Mouse (Mus musculus): ENCODE measurements around the gene Serbp1. TPM values are rescaled to one million over a fixed set of nuclear protein-coding genes. Genes with fewer than 3 reads are reported as not detected.

Serbp1 gene
- polyA plus RNA-seq, 1 experiment from 2014 or later, result 291 TPM

GRCm38 (mm10) chr6:67251095-67251494 lies 13.1 kb downstream of the Serbp1 start:
- H3K36me3 ChIP-seq (ENCODE audit: control insufficient read depth, insufficient read depth), result no peaks in the 10 kb centered on the region
- ATAC-seq, result no peak
- no peak overlapping the region for H3K27ac ChIP-seq (ENCODE audit: low read length)
- H3K4me2 ChIP-seq (ENCODE audit: low read length), result no peak overlapping the region
- no peak overlapping the region for H3K4me3 ChIP-seq (replicated peaks; ENCODE audit: low read length)
- H3K27me3 ChIP-seq (replicated peaks; ENCODE audit: control insufficient read depth, insufficient read depth, low read length), result no peaks in the 10 kb centered on the region
- WGBS, result 89% methylated on average over 4 of the region's 4 CpGs
- no peaks in the 10 kb centered on the region for H3K4me1 ChIP-seq (replicated peaks; ENCODE audit: control insufficient read depth, insufficient read depth, low read length)
- H3K9me3 ChIP-seq (ENCODE audit: control insufficient read depth, low read length), result no peaks in the 10 kb centered on the region
- H3K9ac ChIP-seq (replicated peaks; ENCODE audit: low read depth, low read length), result no peak overlapping the region

GRCm38 (mm10) chr6:67264935-67265334 lies 27.0 kb downstream of the Serbp1 start:
- H3K4me2 ChIP-seq (ENCODE audit: low read length), result no peak overlapping the region
- H3K4me1 ChIP-seq (replicated peaks; ENCODE audit: control insufficient read depth, insufficient read depth, low read length), result peaks cover 7% of the 10 kb centered on the region
- no peak overlapping the region for H3K9ac ChIP-seq (replicated peaks; ENCODE audit: low read depth, low read length)
- no peak for ATAC-seq
- no peaks in the 10 kb centered on the region for H3K36me3 ChIP-seq (ENCODE audit: control insufficient read depth, insufficient read depth)
- H3K27me3 ChIP-seq (replicated peaks; ENCODE audit: control insufficient read depth, insufficient read depth, low read length), result no peaks in the 10 kb centered on the region
- 91% methylated on average over 7 of the region's 7 CpGs for WGBS
- H3K9me3 ChIP-seq (ENCODE audit: control insufficient read depth, low read length), result no peaks in the 10 kb centered on the region
- H3K4me3 ChIP-seq (replicated peaks; ENCODE audit: low read length), result no peak overlapping the region
- no peak overlapping the region for H3K27ac ChIP-seq (ENCODE audit: low read length)

- H3K9me3 ChIP-seq (ENCODE audit: control insufficient read depth, low read length), result no peaks in the 10 kb centered on the region
- peak overlapping the region; percentile 47 for H3K9ac ChIP-seq (replicated peaks; ENCODE audit: low read depth, low read length)
- H3K36me3 ChIP-seq (ENCODE audit: control insufficient read depth, insufficient read depth), result no peaks in the 10 kb centered on the region
- peaks cover 9% of the 10 kb centered on the region for H3K4me1 ChIP-seq (replicated peaks; ENCODE audit: control insufficient read depth, insufficient read depth, low read length)
- H3K27ac ChIP-seq (ENCODE audit: low read length), result no peak overlapping the region
- no peaks in the 10 kb centered on the region for H3K27me3 ChIP-seq (replicated peaks; ENCODE audit: control insufficient read depth, insufficient read depth, low read length)
- H3K4me3 ChIP-seq (replicated peaks; ENCODE audit: low read length), result peak overlapping the region; percentile 90
- ATAC-seq, result peak; percentile 43; the same call in 1 of the 2 replicates
- WGBS, result 1% methylated on average over 23 of the region's 23 CpGs
- peak overlapping the region; percentile 70 for H3K4me2 ChIP-seq (ENCODE audit: low read length)
Observed at GRCm38 (mm10) chr6:67266159-67266657, 28.2 kb downstream of the Serbp1 start.

GRCm38 (mm10) chr6:67266664-67267407 lies 28.9 kb downstream of the Serbp1 start:
- Histone ChIP-seq H3K4me2 (ENCODE audit: low read length) (peak overlapping the region; percentile 70), H3K9ac (replicated peaks; ENCODE audit: low read depth, low read length) (peak overlapping the region; percentile 97), H3K9me3 (ENCODE audit: control insufficient read depth, low read length) (no peaks in the 10 kb centered on the region), H3K27me3 (replicated peaks; ENCODE audit: control insufficient read depth, insufficient read depth, low read length) (no peaks in the 10 kb centered on the region), H3K4me1 (replicated peaks; ENCODE audit: control insufficient read depth, insufficient read depth, low read length) (peaks cover 9% of the 10 kb centered on the region), H3K36me3 (ENCODE audit: control insufficient read depth, insufficient read depth) (peaks cover 4% of the 10 kb centered on the region; the same call in 1 of the 2 replicates), H3K4me3 (replicated peaks; ENCODE audit: low read length) (peak overlapping the region; percentile 90), H3K27ac (ENCODE audit: low read length) (peak overlapping the region; percentile 91)
- peak; percentile 100 for ATAC-seq
- under 1% methylated on average over 68 of the region's 68 CpGs for WGBS

- Histone ChIP-seq H3K27ac (ENCODE audit: low read length) (peak overlapping the region; percentile 91), H3K4me2 (ENCODE audit: low read length) (peak overlapping the region; percentile 63), H3K4me1 (replicated peaks; ENCODE audit: control insufficient read depth, insufficient read depth, low read length) (peaks cover 9% of the 10 kb centered on the region), H3K4me3 (replicated peaks; ENCODE audit: low read length) (peak overlapping the region; percentile 90), H3K36me3 (ENCODE audit: control insufficient read depth, insufficient read depth) (peaks cover 6% of the 10 kb centered on the region; the same call in 1 of the 2 replicates), H3K9me3 (ENCODE audit: control insufficient read depth, low read length) (no peaks in the 10 kb centered on the region), H3K9ac (replicated peaks; ENCODE audit: low read depth, low read length) (peak overlapping the region; percentile 97), H3K27me3 (replicated peaks; ENCODE audit: control insufficient read depth, insufficient read depth, low read length) (no peaks in the 10 kb centered on the region)
- under 1% methylated on average over 58 of the region's 65 CpGs for WGBS
- peak; percentile 44 for ATAC-seq
Observed at GRCm38 (mm10) chr6:67267408-67268244, 29.6 kb downstream of the Serbp1 start.

GRCm38 (mm10) chr6:67268245-67268612 lies 30.3 kb downstream of the Serbp1 start:
- Histone ChIP-seq H3K4me1 (replicated peaks; ENCODE audit: control insufficient read depth, insufficient read depth, low read length) (peaks cover 9% of the 10 kb centered on the region), H3K27ac (ENCODE audit: low read length) (no peak overlapping the region), H3K9me3 (ENCODE audit: control insufficient read depth, low read length) (no peaks in the 10 kb centered on the region), H3K4me3 (replicated peaks; ENCODE audit: low read length) (peak overlapping the region; percentile 90), H3K4me2 (ENCODE audit: low read length) (peak overlapping the region; percentile 63), H3K36me3 (ENCODE audit: control insufficient read depth, insufficient read depth) (peaks cover 10% of the 10 kb centered on the region), H3K9ac (replicated peaks; ENCODE audit: low read depth, low read length) (peak overlapping the region; percentile 97), H3K27me3 (replicated peaks; ENCODE audit: control insufficient read depth, insufficient read depth, low read length) (no peaks in the 10 kb centered on the region)
- 0% methylated on average over 2 of the region's 2 CpGs for WGBS
- no peak for ATAC-seq

GRCm38 (mm10) chr6:67268983-67269382 lies 31.0 kb downstream of the Serbp1 start:
- Histone ChIP-seq H3K27ac (ENCODE audit: low read length) (no peak overlapping the region), H3K4me3 (replicated peaks; ENCODE audit: low read length) (peak overlapping the region; percentile 22), H3K27me3 (replicated peaks; ENCODE audit: control insufficient read depth, insufficient read depth, low read length) (no peaks in the 10 kb centered on the region), H3K9ac (replicated peaks; ENCODE audit: low read depth, low read length) (no peak overlapping the region), H3K4me2 (ENCODE audit: low read length) (peak overlapping the region; percentile 51), H3K4me1 (replicated peaks; ENCODE audit: control insufficient read depth, insufficient read depth, low read length) (peaks cover 9% of the 10 kb centered on the region), H3K36me3 (ENCODE audit: control insufficient read depth, insufficient read depth) (peaks cover 10% of the 10 kb centered on the region), H3K9me3 (ENCODE audit: control insufficient read depth, low read length) (no peaks in the 10 kb centered on the region)
- 2% methylated on average over 1 of the region's 1 CpGs for WGBS
- no peak for ATAC-seq

- peak overlapping the region; percentile 51 for H3K4me2 ChIP-seq (ENCODE audit: low read length)
- no peaks in the 10 kb centered on the region for H3K9me3 ChIP-seq (ENCODE audit: control insufficient read depth, low read length)
- no peak overlapping the region for H3K9ac ChIP-seq (replicated peaks; ENCODE audit: low read depth, low read length)
- 39% methylated on average over 2 of the region's 2 CpGs for WGBS
- H3K36me3 ChIP-seq (ENCODE audit: control insufficient read depth, insufficient read depth), result peaks cover 10% of the 10 kb centered on the region
- no peak overlapping the region for H3K27ac ChIP-seq (ENCODE audit: low read length)
- ATAC-seq, result no peak
- H3K4me3 ChIP-seq (replicated peaks; ENCODE audit: low read length), result peak overlapping the region; percentile 15
- no peaks in the 10 kb centered on the region for H3K27me3 ChIP-seq (replicated peaks; ENCODE audit: control insufficient read depth, insufficient read depth, low read length)
- peaks cover 9% of the 10 kb centered on the region for H3K4me1 ChIP-seq (replicated peaks; ENCODE audit: control insufficient read depth, insufficient read depth, low read length)
Observed at GRCm38 (mm10) chr6:67269459-67269858, 31.5 kb downstream of the Serbp1 start.

GRCm38 (mm10) chr6:67277944-67278343 lies 40.0 kb downstream of the Serbp1 start:
- peaks cover 19% of the 10 kb centered on the region for H3K36me3 ChIP-seq (ENCODE audit: control insufficient read depth, insufficient read depth)
- H3K4me2 ChIP-seq (ENCODE audit: low read length), result no peak overlapping the region
- H3K27me3 ChIP-seq (replicated peaks; ENCODE audit: control insufficient read depth, insufficient read depth, low read length), result no peaks in the 10 kb centered on the region
- no peak overlapping the region for H3K4me3 ChIP-seq (replicated peaks; ENCODE audit: low read length)
- ATAC-seq, result no peak
- no peaks in the 10 kb centered on the region for H3K9me3 ChIP-seq (ENCODE audit: control insufficient read depth, low read length)
- WGBS, result 88% methylated on average over 5 of the region's 5 CpGs
- H3K27ac ChIP-seq (ENCODE audit: low read length), result no peak overlapping the region
- H3K4me1 ChIP-seq (replicated peaks; ENCODE audit: control insufficient read depth, insufficient read depth, low read length), result no peaks in the 10 kb centered on the region
- H3K9ac ChIP-seq (replicated peaks; ENCODE audit: low read depth, low read length), result no peak overlapping the region
